Mouse (Mus musculus) hindbrain, embryonic 11.5 days (tissue): ENCODE data around the gene Dusp5. TPM values are rescaled to one million over a fixed set of nuclear protein-coding genes. Genes with fewer than 3 reads are reported as not detected.
"Not testable (repeated sequence)": the region's sequence is repeated elsewhere in the genome, so short reads cannot be mapped to it uniquely, and the experiment has no call there.

Source experiments
- ATAC-seq: fragments of 200-750 bp; cut with Nextera tagmentation; 2 replicates; pipeline ENCODE4 v1.8.0; 2017; ENCODE audit warnings: mild to moderate bottlenecking, moderate TSS enrichment, moderate library complexity; ENCODE audit not compliant: low FRiP score
- DNase-seq: peaks from one replicate; pipeline ENCODE4 v3.0.0-alpha.2; 2015; ENCODE audit warnings: low spot score
- H3K27ac ChIP-seq: fragments of 300-500 bp; sonication (generic); 2 replicates; pipeline ENCODE4 v1.5.1; 2014; ENCODE audit warnings: mild to moderate bottlenecking, low read depth, low read length
- H3K27me3 ChIP-seq: fragments of 300-500 bp; sonication (generic); 2 replicates; pipeline ENCODE4 v1.6.1; 2014; ENCODE audit warnings: mild to moderate bottlenecking, low read length, moderate library complexity, mixed read lengths; ENCODE audit not compliant: control insufficient read depth, insufficient read depth
- H3K36me3 ChIP-seq: fragments of 300-500 bp; sonication (generic); 2 replicates; pipeline ENCODE4 v1.6.1; 2014; ENCODE audit warnings: mild to moderate bottlenecking, low read length, moderate library complexity, mixed read lengths; ENCODE audit not compliant: control insufficient read depth, insufficient read depth
- H3K4me1 ChIP-seq: fragments of 300-500 bp; sonication (generic); replicated peaks from 2 replicates; pipeline ENCODE4 v1.6.1; 2014; ENCODE audit warnings: low read length, mixed read lengths; ENCODE audit not compliant: control insufficient read depth, insufficient read depth
- H3K4me2 ChIP-seq: fragments of 300-500 bp; sonication (generic); replicated peaks from 2 replicates; pipeline ENCODE4 v1.6.1; 2014; ENCODE audit warnings: mild to moderate bottlenecking, low read depth, low read length
- H3K4me3 ChIP-seq: fragments of 300-500 bp; sonication (generic); 2 replicates; pipeline ENCODE4 v1.5.1; 2014; ENCODE audit warnings: low read depth, low read length
- H3K9ac ChIP-seq: fragments of 300-500 bp; sonication (generic); 2 replicates; pipeline ENCODE4 v1.6.1; 2014; ENCODE audit warnings: low read depth, low read length
- H3K9me3 ChIP-seq: fragments of 300-500 bp; sonication (generic); 2 replicates; pipeline ENCODE4 v1.6.1; 2016; ENCODE audit warnings: low read length; ENCODE audit not compliant: control insufficient read depth
- whole genome bisulfite sequencing: fragments of 180-500 bp; shearing (Covaris S2); extraction: QIAGEN DNeasy Blood & Tissue Kit; methylation state at CpG from one replicate; pipeline ENCODE4 v1.1.7; 2014; 5-methylcytosine and 5-hydroxymethylcytosine counted together
- polyA plus RNA-seq: library from polyadenylated mRNA; unstranded; fragments of >200 nt; fragmentation: Nextera tagmentation; extraction: Ambion mirVana; gene quantifications from 2 replicates; pipeline ENCODE4 v1.2.1, GENCODE M21; 2014

The Dusp5 gene
- polyA plus RNA-seq, 1 experiment from 2014 or later = 2.3 TPM

DNA sequence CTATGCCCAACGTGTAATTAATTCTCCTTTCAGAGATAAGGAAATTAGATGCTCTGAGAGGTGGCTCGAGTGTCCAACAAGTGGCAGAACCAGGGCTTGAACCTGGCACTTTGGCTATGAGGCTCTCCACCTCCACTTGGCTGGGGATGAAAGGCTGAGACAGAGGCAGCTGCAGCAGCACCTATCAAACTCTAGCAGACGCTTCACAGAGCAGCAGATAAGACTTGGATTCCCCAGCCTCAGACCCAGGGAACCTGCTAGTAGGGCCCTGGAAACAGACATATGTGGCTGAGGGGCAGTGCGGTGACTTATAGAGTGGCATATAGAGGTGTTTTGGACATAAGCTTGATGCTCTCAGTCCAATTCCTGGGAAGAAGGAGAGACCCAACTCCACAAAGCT lies 36.4 kb upstream of the Dusp5 start:
- Histone ChIP-seq H3K36me3 (no peaks in the 10 kb centered on the region), H3K4me3 (no peak overlapping the region), H3K9ac (no peak overlapping the region), H3K27me3 (no peaks in the 10 kb centered on the region), H3K27ac (no peak overlapping the region), H3K9me3 (no peaks in the 10 kb centered on the region), H3K4me1 (no peaks in the 10 kb centered on the region), H3K4me2 (no peak overlapping the region)
- WGBS = 81% methylated on average over 4 of the region's 4 CpGs
- ATAC-seq (no peak), DNase-seq (no peak)

DNA sequence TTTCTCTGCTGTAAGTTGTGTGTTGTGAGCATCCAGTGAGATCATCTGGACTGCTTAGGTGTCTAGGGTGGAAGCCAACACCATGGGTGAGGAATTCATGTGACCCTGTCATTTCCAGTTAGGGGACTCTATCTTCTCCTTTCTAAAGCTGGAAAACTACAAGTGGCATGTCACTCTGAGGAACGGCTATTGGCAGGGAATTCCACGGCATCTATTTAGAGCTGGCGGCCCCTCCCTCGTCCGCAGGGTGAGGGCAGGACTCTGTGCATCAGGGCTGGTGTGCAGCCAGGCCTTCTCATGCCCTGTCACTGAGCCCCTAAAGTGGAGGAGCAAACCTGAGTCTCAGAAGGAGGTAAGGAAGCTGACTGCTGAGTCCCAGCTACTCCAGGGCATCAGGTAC lies 35.0 kb upstream of the Dusp5 start:
- WGBS = 73% methylated on average over 5 of the region's 5 CpGs
- Histone ChIP-seq H3K4me1 (no peaks in the 10 kb centered on the region), H3K27ac (no peak overlapping the region), H3K4me3 (no peak overlapping the region), H3K9ac (no peak overlapping the region), H3K27me3 (no peaks in the 10 kb centered on the region), H3K4me2 (no peak overlapping the region), H3K36me3 (no peaks in the 10 kb centered on the region), H3K9me3 (no peaks in the 10 kb centered on the region)
- DNase-seq = no peak
- ATAC-seq = no peak

DNA sequence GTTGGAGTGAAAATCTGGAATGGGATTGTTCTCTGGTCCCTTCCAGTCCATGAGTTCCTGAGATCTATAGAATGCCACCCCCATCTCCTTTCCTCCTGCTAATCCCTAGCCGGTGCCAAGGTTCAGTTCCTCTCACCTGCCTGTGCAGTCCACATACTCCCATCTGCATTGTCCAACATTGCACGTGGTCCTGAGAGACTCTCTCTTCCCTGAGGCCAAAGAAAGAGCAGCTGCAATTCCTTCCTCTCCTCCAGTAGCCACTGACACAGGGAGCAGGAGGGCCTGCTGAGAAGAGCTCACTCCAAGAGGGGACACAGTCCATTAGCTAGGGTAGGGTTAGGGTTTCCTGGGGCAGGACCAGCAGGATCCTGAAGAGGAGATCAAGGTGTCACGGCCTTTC lies 31.0 kb upstream of the Dusp5 start:
- H3K4me2 ChIP-seq = no peak overlapping the region
- no peak overlapping the region for H3K27ac ChIP-seq
- H3K9me3 ChIP-seq = no peaks in the 10 kb centered on the region
- no peak overlapping the region for H3K4me3 ChIP-seq
- DNase-seq = no peak
- H3K27me3 ChIP-seq = no peaks in the 10 kb centered on the region
- ATAC-seq = no peak
- H3K9ac ChIP-seq = no peak overlapping the region
- H3K36me3 ChIP-seq = no peaks in the 10 kb centered on the region
- WGBS = 65% methylated on average over 3 of the region's 3 CpGs
- H3K4me1 ChIP-seq = no peaks in the 10 kb centered on the region; the same call in 1 of the 2 replicates

DNA sequence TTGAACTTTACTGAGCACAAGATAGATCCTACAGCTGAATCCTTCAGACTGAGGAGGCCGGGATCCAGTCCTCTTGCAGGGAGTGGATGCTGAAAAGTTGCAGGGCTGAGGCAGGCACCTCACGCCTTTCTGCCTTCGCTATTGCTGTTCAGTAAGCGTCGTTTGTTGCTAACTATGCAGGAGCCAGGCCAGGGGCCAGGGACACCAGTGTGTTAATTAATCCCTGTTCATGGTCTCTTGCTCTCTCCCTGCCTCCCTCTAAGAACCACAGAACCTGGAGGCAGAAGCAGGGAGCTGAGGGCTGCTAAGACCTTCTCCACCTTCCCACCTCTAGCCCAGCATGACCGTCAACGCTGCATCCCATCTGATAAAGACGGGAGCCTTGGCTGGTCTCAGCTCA lies 29.9 kb upstream of the Dusp5 start:
- Histone ChIP-seq H3K4me3 (no peak overlapping the region), H3K36me3 (no peaks in the 10 kb centered on the region), H3K27ac (no peak overlapping the region), H3K4me2 (no peak overlapping the region), H3K4me1 (no peaks in the 10 kb centered on the region; the same call in 1 of the 2 replicates), H3K27me3 (no peaks in the 10 kb centered on the region), H3K9ac (no peak overlapping the region), H3K9me3 (no peaks in the 10 kb centered on the region)
- no peak for DNase-seq
- no peak for ATAC-seq
- WGBS = 91% methylated on average over 8 of the region's 8 CpGs

DNA sequence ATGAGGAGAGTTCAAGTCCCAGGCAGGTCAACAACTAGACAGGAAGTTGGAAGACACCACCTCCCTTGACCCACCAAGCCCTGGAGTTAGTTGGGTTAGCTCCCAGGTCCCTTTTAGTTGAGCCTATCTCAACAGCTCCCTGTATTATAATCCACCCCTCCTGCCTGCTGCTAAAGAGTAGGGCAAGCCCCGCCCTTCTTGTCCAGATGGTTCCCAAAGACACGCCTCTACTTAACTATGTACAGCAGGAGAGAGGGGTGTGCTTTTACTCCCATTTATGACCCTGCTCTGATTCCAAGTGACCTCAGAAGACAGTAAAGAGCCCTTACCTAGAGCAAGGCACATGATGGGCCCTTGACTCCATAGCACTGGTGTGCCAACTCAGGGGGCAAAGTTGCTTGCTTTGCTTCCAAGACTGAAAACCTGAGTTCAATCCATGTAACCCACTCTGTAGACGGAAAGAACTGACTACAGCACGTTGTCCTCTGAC lies 29.4 kb upstream of the Dusp5 start:
- H3K27me3 ChIP-seq = no peaks in the 10 kb centered on the region
- H3K4me1 ChIP-seq = no peaks in the 10 kb centered on the region; the same call in 1 of the 2 replicates
- H3K9ac ChIP-seq = no peak overlapping the region
- no peak for DNase-seq
- no peak overlapping the region for H3K4me3 ChIP-seq
- no peak overlapping the region for H3K4me2 ChIP-seq
- WGBS = 86% methylated on average over 4 of the region's 4 CpGs
- no peaks in the 10 kb centered on the region for H3K9me3 ChIP-seq
- H3K27ac ChIP-seq = no peak overlapping the region
- no peaks in the 10 kb centered on the region for H3K36me3 ChIP-seq
- ATAC-seq = no peak

DNA sequence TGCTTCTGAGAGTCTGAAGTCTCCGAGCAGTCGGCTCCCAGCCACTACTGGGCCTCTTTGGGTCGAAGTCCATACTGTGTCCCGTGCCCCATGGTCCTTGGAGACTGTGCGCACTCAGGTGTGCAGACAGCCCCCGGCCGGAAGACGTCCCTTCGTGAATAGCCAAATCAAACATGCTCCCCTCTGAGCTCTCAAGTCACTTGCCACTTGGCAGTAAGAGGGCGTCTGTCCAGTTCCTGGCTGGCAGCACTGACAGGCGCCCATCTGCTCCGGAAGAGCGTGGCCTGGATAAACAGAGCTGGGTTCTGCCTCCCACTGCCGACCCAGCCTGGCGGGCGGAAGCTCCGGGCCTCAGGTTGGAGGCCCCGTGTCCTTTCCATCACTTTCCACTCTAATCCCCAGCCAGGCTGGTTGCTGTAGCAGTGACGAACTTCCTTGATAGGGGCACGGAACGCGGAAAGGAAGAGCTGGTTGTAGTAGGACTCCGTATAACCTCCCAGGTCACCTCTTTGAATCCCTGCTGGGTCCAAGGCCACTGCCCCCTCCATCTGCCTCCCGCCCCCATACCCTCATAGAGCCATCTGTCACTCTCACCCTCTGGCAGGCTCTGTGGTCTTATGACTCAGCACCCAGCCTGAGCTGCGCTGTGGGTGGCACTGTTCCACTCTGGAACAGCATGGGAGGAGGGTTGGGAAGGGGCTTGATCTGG lies 28.5 kb upstream of the Dusp5 start:
- Histone ChIP-seq H3K4me2 (no peak overlapping the region), H3K27me3 (no peaks in the 10 kb centered on the region), H3K4me1 (no peaks in the 10 kb centered on the region; the same call in 1 of the 2 replicates), H3K9ac (no peak overlapping the region), H3K4me3 (no peak overlapping the region), H3K27ac (no peak overlapping the region), H3K9me3 (no peaks in the 10 kb centered on the region), H3K36me3 (no peaks in the 10 kb centered on the region)
- WGBS = 64% methylated on average over 25 of the region's 25 CpGs
- ATAC-seq = no peak
- DNase-seq = peak; percentile 11

DNA sequence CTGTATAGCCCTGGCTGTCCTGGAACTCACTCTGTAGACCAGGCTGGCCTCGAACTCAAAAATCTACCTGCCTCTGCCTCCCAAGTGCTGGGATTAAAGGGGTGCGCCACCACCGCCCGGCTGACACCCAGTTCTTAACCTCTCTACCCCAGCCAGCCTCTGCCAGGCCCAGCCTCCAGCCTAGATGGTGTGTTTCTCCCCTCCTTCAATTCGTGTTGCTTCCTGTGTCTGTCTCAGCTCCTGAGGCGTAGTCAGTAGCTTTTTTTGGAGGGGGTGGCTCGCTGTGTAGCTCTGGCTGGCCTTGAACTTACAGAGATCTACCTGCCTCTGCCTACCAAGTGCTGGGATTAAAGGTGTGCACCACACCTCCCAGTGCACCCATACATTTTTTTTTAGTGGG lies 27.7 kb upstream of the Dusp5 start:
- not testable (repeated sequence) for ATAC-seq, H3K9ac ChIP-seq, H3K4me1 ChIP-seq, H3K27ac ChIP-seq, H3K36me3 ChIP-seq, H3K4me3 ChIP-seq, H3K4me2 ChIP-seq, H3K9me3 ChIP-seq, DNase-seq, H3K27me3 ChIP-seq
- 87% methylated on average over 7 of the region's 7 CpGs for WGBS

DNA sequence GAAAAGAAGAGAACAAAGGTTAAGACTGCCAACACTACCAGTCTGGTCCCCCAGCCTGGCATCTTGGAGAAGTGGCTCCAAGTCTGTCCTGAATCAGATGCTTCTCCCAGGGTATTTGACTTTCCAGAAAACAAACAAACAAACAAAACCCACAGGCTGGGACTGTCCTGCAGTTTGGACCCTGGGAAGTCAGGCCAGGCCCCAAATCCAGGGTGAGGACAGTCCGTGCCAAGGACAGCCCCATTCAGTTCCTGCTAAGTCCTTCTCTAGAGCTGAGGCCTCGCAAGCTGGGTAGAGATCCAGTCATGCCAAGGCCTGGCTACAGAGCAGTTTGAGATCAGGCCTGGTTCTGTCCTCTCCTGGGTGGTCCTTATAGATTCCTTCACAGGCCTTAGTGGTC lies 27.1 kb upstream of the Dusp5 start:
- no peak overlapping the region for H3K27ac ChIP-seq
- WGBS = 97% methylated on average over 2 of the region's 2 CpGs
- no peak overlapping the region for H3K9ac ChIP-seq
- no peak overlapping the region for H3K4me3 ChIP-seq
- ATAC-seq (no peak), DNase-seq (no peak)
- no peak overlapping the region for H3K4me2 ChIP-seq
- H3K36me3 ChIP-seq = no peaks in the 10 kb centered on the region
- H3K4me1 ChIP-seq = no peaks in the 10 kb centered on the region; the same call in 1 of the 2 replicates
- no peaks in the 10 kb centered on the region for H3K27me3 ChIP-seq
- H3K9me3 ChIP-seq = no peaks in the 10 kb centered on the region

DNA sequence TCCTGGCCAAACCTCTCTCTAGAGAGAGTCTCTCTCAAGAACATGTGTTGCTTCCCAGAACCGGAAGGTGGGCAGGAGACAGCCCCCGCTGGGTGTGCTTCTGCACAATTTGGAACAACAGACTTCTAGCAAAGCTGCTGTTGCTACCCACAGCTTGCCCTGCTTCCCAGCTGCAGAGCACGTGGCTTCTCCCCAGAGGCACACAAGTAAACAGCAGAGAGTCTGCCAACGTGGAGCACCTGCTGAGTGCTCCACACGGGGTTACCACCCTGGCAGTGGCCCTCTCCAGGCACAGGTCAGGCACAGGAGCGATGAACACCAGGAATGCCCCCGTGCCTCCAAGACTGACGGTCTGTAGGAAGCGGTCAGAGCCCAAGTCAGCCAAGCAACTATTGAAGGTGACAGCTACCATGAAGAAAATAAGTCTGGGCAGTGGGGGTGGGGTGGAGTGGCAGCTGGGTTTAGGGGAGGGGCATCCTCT lies 26.0 kb upstream of the Dusp5 start:
- DNase-seq = no peak
- Histone ChIP-seq H3K9me3 (no peaks in the 10 kb centered on the region), H3K9ac (no peak overlapping the region), H3K4me2 (no peak overlapping the region), H3K27me3 (no peaks in the 10 kb centered on the region), H3K27ac (no peak overlapping the region), H3K4me3 (no peak overlapping the region), H3K4me1 (no peaks in the 10 kb centered on the region; the same call in 1 of the 2 replicates), H3K36me3 (no peaks in the 10 kb centered on the region)
- WGBS = 53% methylated on average over 9 of the region's 9 CpGs
- no peak for ATAC-seq
